Mouse (Mus musculus): ENCODE data around the gene Zfp84. TPM values are rescaled to one million over a fixed set of nuclear protein-coding genes. Genes with fewer than 3 reads are reported as not detected.
A peak's percentile ranks its signal among the peaks of the same experiment; 100 is the strongest.
"Not testable (repeated sequence)": the region's sequence is repeated elsewhere in the genome, so short reads cannot be mapped to it uniquely, and the experiment has no call there.

The Zfp84 gene
- 4.7 TPM for polyA plus RNA-seq (2012; fragmentation: generic; extraction: Trizol)

DNA sequence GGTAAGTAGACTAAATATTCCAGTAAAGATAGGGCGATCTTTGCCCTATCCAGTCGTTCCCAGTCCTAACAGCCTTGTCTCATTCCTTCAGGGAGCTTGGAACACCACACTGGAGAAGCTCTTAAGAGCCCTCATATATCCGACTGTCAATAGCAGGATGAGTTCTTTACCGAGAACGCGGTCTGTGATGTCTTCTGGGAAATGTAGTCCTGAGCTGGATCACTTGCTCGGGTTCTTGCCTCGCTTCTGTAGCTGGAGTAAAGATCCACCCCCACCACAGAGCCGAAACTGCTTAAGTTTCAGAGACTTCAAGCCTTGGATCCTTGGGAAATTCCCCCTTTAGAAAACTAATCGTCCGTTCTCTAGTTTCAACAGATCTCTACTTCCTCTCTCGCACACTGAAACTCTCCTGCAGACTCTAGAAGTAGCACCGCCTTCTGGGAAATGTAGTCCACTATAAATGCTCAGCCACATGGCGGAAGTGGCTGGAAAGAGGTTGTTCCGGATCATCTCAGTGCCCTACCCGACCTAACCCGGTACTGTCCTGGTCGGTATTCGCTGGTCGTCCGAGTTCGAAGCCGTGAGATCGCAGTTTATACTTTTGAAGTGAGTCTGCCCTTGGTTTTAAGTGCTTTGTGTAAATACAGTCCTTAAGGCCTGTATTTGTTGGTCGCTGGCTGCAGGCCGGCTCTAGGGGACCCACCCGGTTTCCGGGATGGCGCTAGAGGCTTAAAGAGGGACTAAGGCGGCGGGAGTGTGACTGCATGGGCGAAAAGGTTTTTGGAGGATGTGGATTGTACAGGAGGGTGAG lies at the start of gene Zfp84:
TSS of gene Zfp84 (plus strand) at position 463 of the 811 bp plus-strand sequence.
- Histone ChIP-seq H3K27me3 (ENCODE audit: control insufficient read depth, insufficient read depth, insufficient read length) (no peaks in the 10 kb centered on the region), H3K79me2 (ENCODE audit: control insufficient read depth, insufficient read depth) (peaks cover 29% of the 10 kb centered on the region), H3K36me3 (ENCODE audit: control insufficient read depth, insufficient read depth) (peaks cover 6% of the 10 kb centered on the region), H3ac (ENCODE audit: control insufficient read depth, insufficient read length) (peak within 1 kb of the TSS; percentile 54), H3K4me3 (peak within 1 kb of the TSS; percentile 82), H3K4me2 (ENCODE audit: low read depth) (peak within 1 kb of the TSS; percentile 99)
- TF ChIP-seq TCF3 (IDR thresholded peaks at IDR 0.05; ENCODE audit: insufficient read length, low read depth) (no peak), POLR2AphosphoS2 (IDR thresholded peaks at IDR 0.05; ENCODE audit: insufficient read length, low read depth) (peak; percentile 72), MAX (IDR thresholded peaks at IDR 0.05; ENCODE audit: low read depth) (peak; percentile 1), USF1 (IDR thresholded peaks at IDR 0.05; ENCODE audit: low read depth) (peak; percentile 53), SRF (IDR thresholded peaks at IDR 0.05; ENCODE audit: control insufficient read depth, insufficient read length, low read depth) (no peak), TCF12 (IDR thresholded peaks at IDR 0.05; ENCODE audit: insufficient read depth, poor library complexity, severe bottlenecking) (no peak), POLR2A (IDR thresholded peaks at IDR 0.05; ENCODE audit: insufficient read length, low read depth) (peak; percentile 82)

- not testable (repeated sequence) for H3K36me3 ChIP-seq (ENCODE audit: control insufficient read depth, insufficient read depth); H3K4me2 ChIP-seq (ENCODE audit: low read depth); H3ac ChIP-seq (ENCODE audit: control insufficient read depth, insufficient read length); H3K27me3 ChIP-seq (ENCODE audit: control insufficient read depth, insufficient read depth, insufficient read length); H3K4me3 ChIP-seq; H3K79me2 ChIP-seq (ENCODE audit: control insufficient read depth, insufficient read depth)
Observed at GRCm38 (mm10) chr7:29725461-29726142, 42.8 kb upstream of the Zfp84 start.

- not testable (repeated sequence) for H3K4me3 ChIP-seq; H3K27me3 ChIP-seq (ENCODE audit: control insufficient read depth, insufficient read depth, insufficient read length); H3K4me2 ChIP-seq (ENCODE audit: low read depth); H3K79me2 ChIP-seq (ENCODE audit: control insufficient read depth, insufficient read depth); H3ac ChIP-seq (ENCODE audit: control insufficient read depth, insufficient read length); H3K36me3 ChIP-seq (ENCODE audit: control insufficient read depth, insufficient read depth)
Observed at GRCm38 (mm10) chr7:29726860-29727259, 41.5 kb upstream of the Zfp84 start, which contains the start of gene Catsperg2. Catsperg2 (minus strand) TSS chr7:29727032.

GRCm38 (mm10) chr7:29728055-29728454 lies 40.3 kb upstream of the Zfp84 start:
- Histone ChIP-seq H3K4me2 (ENCODE audit: low read depth) (no peak overlapping the region), H3K27me3 (ENCODE audit: control insufficient read depth, insufficient read depth, insufficient read length) (no peaks in the 10 kb centered on the region)

GRCm38 (mm10) chr7:29742258-29742657 lies 26.1 kb upstream of the Zfp84 start:
- Histone ChIP-seq H3K4me2 (ENCODE audit: low read depth) (no peak overlapping the region), H3K27me3 (ENCODE audit: control insufficient read depth, insufficient read depth, insufficient read length) (no peaks in the 10 kb centered on the region), H3K79me2 (ENCODE audit: control insufficient read depth, insufficient read depth) (no peaks in the 10 kb centered on the region), H3ac (ENCODE audit: control insufficient read depth, insufficient read length) (no peak overlapping the region), H3K4me3 (no peak overlapping the region), H3K36me3 (ENCODE audit: control insufficient read depth, insufficient read depth) (no peaks in the 10 kb centered on the region)
- TF ChIP-seq REST (IDR thresholded peaks at IDR 0.05; ENCODE audit: insufficient read depth, insufficient read length) (no peak), TCF3 (IDR thresholded peaks at IDR 0.05; ENCODE audit: insufficient read length, low read depth) (no peak), CEBPB (IDR thresholded peaks at IDR 0.05; ENCODE audit: insufficient read depth, poor library complexity, severe bottlenecking) (no peak), MYOD1 (IDR thresholded peaks at IDR 0.05; ENCODE audit: control insufficient read depth in 1 of 3, insufficient read length in 2 of 3, low read depth in 2 of 3) (no peak), E2F4 (IDR thresholded peaks at IDR 0.05; ENCODE audit: insufficient read depth) (no peak)

More at GRCm38 (mm10) chr7:29728055-29728454, 40.3 kb upstream of the Zfp84 start:
- no peak for TF ChIP-seq E2F4 (IDR thresholded peaks at IDR 0.05; ENCODE audit: insufficient read depth)
- TF ChIP-seq MYOD1 (IDR thresholded peaks at IDR 0.05; ENCODE audit: control insufficient read depth in 1 of 3, insufficient read length in 2 of 3, low read depth in 2 of 3), result peak in 2 of 3 experiments; percentile 68 to 70
- no peaks in the 10 kb centered on the region for H3K79me2 ChIP-seq (ENCODE audit: control insufficient read depth, insufficient read depth)
- H3K4me3 ChIP-seq, result no peak overlapping the region
- no peak overlapping the region for H3ac ChIP-seq (ENCODE audit: control insufficient read depth, insufficient read length)
- no peaks in the 10 kb centered on the region for H3K36me3 ChIP-seq (ENCODE audit: control insufficient read depth, insufficient read depth)

DNA sequence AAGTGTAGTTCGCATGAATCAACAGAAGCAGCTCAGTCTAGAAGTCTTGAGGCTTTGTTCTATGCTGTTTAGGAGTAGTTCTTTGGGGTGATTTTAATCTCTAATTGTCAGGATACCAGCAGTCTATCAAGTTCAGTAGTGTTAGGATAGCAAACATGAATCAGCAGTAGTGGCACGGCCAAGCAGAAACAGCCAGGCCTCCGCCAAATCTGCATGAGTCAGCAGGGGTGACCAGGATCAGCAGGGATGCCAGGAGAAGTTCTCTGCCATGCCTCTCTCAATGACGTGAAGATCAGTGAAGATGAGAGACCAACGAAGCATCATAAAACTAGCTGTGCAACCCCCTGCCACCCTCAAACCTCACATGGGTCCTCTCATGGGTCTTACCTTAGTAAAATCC lies 7.9 kb upstream of the Zfp84 start:
- Histone ChIP-seq H3K27me3 (ENCODE audit: control insufficient read depth, insufficient read depth, insufficient read length) (no peaks in the 10 kb centered on the region), H3K4me2 (ENCODE audit: low read depth) (no peak overlapping the region), H3ac (ENCODE audit: control insufficient read depth, insufficient read length) (no peak overlapping the region), H3K4me3 (no peak overlapping the region), H3K79me2 (ENCODE audit: control insufficient read depth, insufficient read depth) (no peaks in the 10 kb centered on the region), H3K36me3 (ENCODE audit: control insufficient read depth, insufficient read depth) (no peaks in the 10 kb centered on the region)
- TF ChIP-seq USF1 (IDR thresholded peaks at IDR 0.05; ENCODE audit: low read depth) (no peak), TCF12 (IDR thresholded peaks at IDR 0.05; ENCODE audit: insufficient read depth, poor library complexity, severe bottlenecking) (no peak), CEBPB (IDR thresholded peaks at IDR 0.05; ENCODE audit: insufficient read depth, poor library complexity, severe bottlenecking) (no peak), POLR2AphosphoS2 (IDR thresholded peaks at IDR 0.05; ENCODE audit: insufficient read length, low read depth) (no peak), TCF3 (IDR thresholded peaks at IDR 0.05; ENCODE audit: insufficient read length, low read depth) (no peak), REST (IDR thresholded peaks at IDR 0.05; ENCODE audit: insufficient read depth, insufficient read length) (no peak), POLR2A (IDR thresholded peaks at IDR 0.05; ENCODE audit: insufficient read length, low read depth) (no peak), MYOD1 (IDR thresholded peaks at IDR 0.05; ENCODE audit: control insufficient read depth in 1 of 3, insufficient read length in 2 of 3, low read depth in 2 of 3) (no peak)

Data from myocyte (in vitro differentiated cells).